Mouse (Mus musculus): ENCODE results near the gene Tmed3. TPM values are rescaled to one million over a fixed set of nuclear protein-coding genes. Genes with fewer than 3 reads are reported as not detected.

The Tmed3 gene
- polyA plus RNA-seq (2012; rRNA removed) (111 and 123 TPM in 2 replicates), polyA plus RNA-seq (2014; fragmentation: Nextera tagmentation; extraction: Ambion mirVana) (152 and 173 TPM in 2 replicates)

GRCm38 (mm10) chr9:89704265-89705196, at the start of gene Tmed3:
Tmed3 (minus strand) TSS chr9:89705068.
- peak within 1 kb of the TSS; percentile 91 for H3K4me2 ChIP-seq (replicated peaks; ENCODE audit: low read depth, low read length, severe bottlenecking)
- ATAC-seq (ENCODE audit: low FRiP score, low read depth) (peak; percentile 98), DNase-seq (ENCODE audit: low spot score) (peak; percentile 95)
- H3K4me3 ChIP-seq (replicated peaks; ENCODE audit: low read length): peak within 1 kb of the TSS; percentile 60
- WGBS: 2% methylated on average over 49 of the region's 52 CpGs
- peaks cover 7% of the 10 kb centered on the region for H3K4me1 ChIP-seq (ENCODE audit: control insufficient read depth, insufficient read depth, low read length)
- no peaks in the 10 kb centered on the region for H3K27me3 ChIP-seq (ENCODE audit: control insufficient read depth, insufficient read depth, low read length)
- peaks cover 31% of the 10 kb centered on the region for H3K36me3 ChIP-seq (ENCODE audit: control insufficient read depth, insufficient read depth, low read length)
- H3K27ac ChIP-seq (replicated peaks; ENCODE audit: low read depth, low read length): peak within 1 kb of the TSS; percentile 82
- no peaks in the 10 kb centered on the region for H3K9me3 ChIP-seq (ENCODE audit: control insufficient read depth, low read length)
- peak within 1 kb of the TSS; percentile 86 for H3K9ac ChIP-seq (ENCODE audit: low read depth, low read length, severe bottlenecking)
- TF ChIP-seq POLR2A (IDR thresholded peaks at IDR 0.05; ENCODE audit: borderline replicate concordance, extremely low read depth, insufficient read depth, insufficient read length): peak; percentile 87; the same call in 1 of the 2 replicates

DNA sequence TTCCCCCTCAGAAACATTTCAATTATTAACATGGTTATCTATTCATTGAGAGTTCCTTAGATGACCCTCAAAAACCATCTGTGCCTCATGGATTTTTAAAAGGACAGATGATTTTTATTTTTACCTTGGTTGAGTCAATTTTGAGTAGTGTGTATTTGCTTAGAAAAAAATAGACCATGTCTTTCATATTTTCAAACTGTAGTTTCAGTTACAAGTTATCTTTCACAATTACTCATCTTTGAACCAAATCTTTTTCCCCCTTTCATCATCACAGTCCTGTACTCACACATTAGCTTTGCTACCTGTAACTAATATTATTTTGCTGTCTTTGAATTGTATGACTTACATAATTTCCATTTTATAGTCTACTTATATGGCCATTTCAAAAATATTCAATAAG, 35.2 kb upstream of the Tmed3 start:
- no peak overlapping the region for H3K4me3 ChIP-seq (replicated peaks; ENCODE audit: low read length)
- ATAC-seq (ENCODE audit: low FRiP score, low read depth): no peak

GRCm38 (mm10) chr9:89738295-89738694, 33.4 kb upstream of the Tmed3 start, which contains the start of gene Ankrd34c:
Ankrd34c (minus strand) TSS chr9:89738475.
- Histone ChIP-seq H3K9me3 (ENCODE audit: control insufficient read depth, low read length) (no peaks in the 10 kb centered on the region), H3K27ac (replicated peaks; ENCODE audit: low read depth, low read length) (no peak within 1 kb of the TSS), H3K27me3 (ENCODE audit: control insufficient read depth, insufficient read depth, low read length) (no peaks in the 10 kb centered on the region), H3K4me3 (replicated peaks; ENCODE audit: low read length) (no peak within 1 kb of the TSS), H3K4me2 (replicated peaks; ENCODE audit: low read depth, low read length, severe bottlenecking) (no peak within 1 kb of the TSS), H3K36me3 (ENCODE audit: control insufficient read depth, insufficient read depth, low read length) (no peaks in the 10 kb centered on the region), H3K4me1 (ENCODE audit: control insufficient read depth, insufficient read depth, low read length) (no peaks in the 10 kb centered on the region), H3K9ac (ENCODE audit: low read depth, low read length, severe bottlenecking) (no peak within 1 kb of the TSS)
- ATAC-seq (ENCODE audit: low FRiP score, low read depth): no peak
- WGBS: 3% methylated on average over 8 of the region's 8 CpGs
- DNase-seq (ENCODE audit: low spot score): no peak
- no peak for TF ChIP-seq POLR2A (IDR thresholded peaks at IDR 0.05; ENCODE audit: borderline replicate concordance, extremely low read depth, insufficient read depth, insufficient read length)

More for the DNA sequence above, 35.2 kb upstream of the Tmed3 start:
- DNase-seq (ENCODE audit: low spot score): no peak
- Histone ChIP-seq H3K27ac (replicated peaks; ENCODE audit: low read depth, low read length) (no peak overlapping the region), H3K27me3 (ENCODE audit: control insufficient read depth, insufficient read depth, low read length) (no peaks in the 10 kb centered on the region), H3K36me3 (ENCODE audit: control insufficient read depth, insufficient read depth, low read length) (no peaks in the 10 kb centered on the region), H3K4me2 (replicated peaks; ENCODE audit: low read depth, low read length, severe bottlenecking) (no peak overlapping the region), H3K9me3 (ENCODE audit: control insufficient read depth, low read length) (no peaks in the 10 kb centered on the region), H3K9ac (ENCODE audit: low read depth, low read length, severe bottlenecking) (no peak overlapping the region), H3K4me1 (ENCODE audit: control insufficient read depth, insufficient read depth, low read length) (no peaks in the 10 kb centered on the region)
- TF ChIP-seq POLR2A (IDR thresholded peaks at IDR 0.05; ENCODE audit: borderline replicate concordance, extremely low read depth, insufficient read depth, insufficient read length): no peak

- no peaks in the 10 kb centered on the region for H3K27me3 ChIP-seq (ENCODE audit: control insufficient read depth, insufficient read depth, low read length)
- no peaks in the 10 kb centered on the region for H3K4me1 ChIP-seq (ENCODE audit: control insufficient read depth, insufficient read depth, low read length)
- H3K9me3 ChIP-seq (ENCODE audit: control insufficient read depth, low read length): no peaks in the 10 kb centered on the region
- H3K9ac ChIP-seq (ENCODE audit: low read depth, low read length, severe bottlenecking): no peak overlapping the region
- TF ChIP-seq POLR2A (IDR thresholded peaks at IDR 0.05; ENCODE audit: borderline replicate concordance, extremely low read depth, insufficient read depth, insufficient read length): no peak
- DNase-seq (ENCODE audit: low spot score) (no peak), ATAC-seq (ENCODE audit: low FRiP score, low read depth) (no peak)
- WGBS: 7% methylated on average over 6 of the region's 6 CpGs
- no peak overlapping the region for H3K27ac ChIP-seq (replicated peaks; ENCODE audit: low read depth, low read length)
- H3K4me2 ChIP-seq (replicated peaks; ENCODE audit: low read depth, low read length, severe bottlenecking): no peak overlapping the region
- H3K4me3 ChIP-seq (replicated peaks; ENCODE audit: low read length): no peak overlapping the region
- H3K36me3 ChIP-seq (ENCODE audit: control insufficient read depth, insufficient read depth, low read length): no peaks in the 10 kb centered on the region
These were observed 33.0 kb upstream of the Tmed3 start for GRCm38 (mm10) chr9:89737888-89738287.

- WGBS: 10% methylated on average over 20 of the region's 20 CpGs
- H3K36me3 ChIP-seq (ENCODE audit: control insufficient read depth, insufficient read depth, low read length): no peaks in the 10 kb centered on the region
- H3K9me3 ChIP-seq (ENCODE audit: control insufficient read depth, low read length): no peaks in the 10 kb centered on the region
- no peaks in the 10 kb centered on the region for H3K27me3 ChIP-seq (ENCODE audit: control insufficient read depth, insufficient read depth, low read length)
- no peak overlapping the region for H3K4me3 ChIP-seq (replicated peaks; ENCODE audit: low read length)
- DNase-seq (ENCODE audit: low spot score) (peak; percentile 67), ATAC-seq (ENCODE audit: low FRiP score, low read depth) (no peak)
- no peaks in the 10 kb centered on the region for H3K4me1 ChIP-seq (ENCODE audit: control insufficient read depth, insufficient read depth, low read length)
- no peak overlapping the region for H3K9ac ChIP-seq (ENCODE audit: low read depth, low read length, severe bottlenecking)
- H3K4me2 ChIP-seq (replicated peaks; ENCODE audit: low read depth, low read length, severe bottlenecking): no peak overlapping the region
- no peak for TF ChIP-seq POLR2A (IDR thresholded peaks at IDR 0.05; ENCODE audit: borderline replicate concordance, extremely low read depth, insufficient read depth, insufficient read length)
- no peak overlapping the region for H3K27ac ChIP-seq (replicated peaks; ENCODE audit: low read depth, low read length)
These were observed 32.3 kb upstream of the Tmed3 start for GRCm38 (mm10) chr9:89736932-89737705.

All from limb, embryonic 14.5 days (tissue).